Comparison of ENCODE assay signal across 19 mouse cellular contexts in genomic region chr5:24620116-24620515, GRCm38 (mm10). TPM values are rescaled to one million over a fixed set of nuclear protein-coding genes. Genes with fewer than 3 reads are reported as not detected.
A peak's percentile ranks its signal among the peaks of the same experiment; 100 is the strongest.
DNase-seq lines count a peak whose midpoint lies in the region; ATAC-seq and TF ChIP-seq lines count a peak whose summit lies in the region.
"Had no signal": no experiment of that assay in that cellular context is flagged by ENCODE, and none has a peak within 500 bp of the region (broad histone marks: within the 10 kb centered on the region; RNA-seq: fewer than 3 reads in every experiment).

No protein-coding gene starts in this region.

- peaks cover 40% of the 10 kb centered on the region for H3K27me3 ChIP-seq in embryonic facial prominence, embryonic 13.5 days
- H3K27me3 ChIP-seq in embryonic facial prominence, embryonic 10.5 days (replicated peaks; ENCODE audit: low read depth, poor library complexity, severe bottlenecking) = peaks cover 52% of the 10 kb centered on the region
- no peaks in the 10 kb centered on the region for H3K27me3 ChIP-seq in testis, adult 2 months (ENCODE audit: control insufficient read depth, insufficient read depth, low read length)
- 0 out of 2 replicates have a peak, but pooled peaks cover 11% of the 10 kb centered on the region for H3K27me3 ChIP-seq in limb, embryonic 15.5 days
- H3K27me3 ChIP-seq: midbrain, embryonic 15.5 days had no signal

- no peak for TF ChIP-seq CTCF in testis, adult 2 months (IDR thresholded peaks at IDR 0.05; ENCODE audit: control insufficient read depth, insufficient read depth, insufficient replicate concordance, low read depth, low read length)

- DNase-seq in embryonic facial prominence, embryonic 10.5 days (ENCODE audit: low spot score) = no peak
- DNase-seq in kidney, adult 18-20 months = peak; percentile 44
- DNase-seq in kidney, postnatal 4 days = no peak
- DNase-seq in testis, postnatal 10 days (ENCODE audit: low spot score) = no peak
- no peak for DNase-seq in layer of hippocampus, postnatal 10 days (ENCODE audit: low spot score in 2 of 2)
- DNase-seq: adrenal gland, postnatal 10 days; cerebellum, adult 11-12 months; gastrocnemius, postnatal 36 days; heart, postnatal 36 days; liver, postnatal 0 days; thymus, adult 2 months had no signal

- H3K4me3 ChIP-seq in embryonic facial prominence, embryonic 13.5 days = no peak overlapping the region
- H3K4me3 ChIP-seq in embryonic facial prominence, embryonic 10.5 days = no peak overlapping the region
- H3K4me3 ChIP-seq in testis, adult 2 months (ENCODE audit: control insufficient read depth, low read depth, low read length) = no peak overlapping the region
- no peak overlapping the region for H3K4me3 ChIP-seq in limb, embryonic 15.5 days
- H3K4me3 ChIP-seq: embryonic facial prominence, embryonic 12.5 days; forebrain, embryonic 12.5 days; left cerebral cortex, adult 2 months; midbrain, embryonic 15.5 days had no signal

- no peaks in the 10 kb centered on the region for H3K36me3 ChIP-seq in embryonic facial prominence, embryonic 13.5 days
- H3K36me3 ChIP-seq in embryonic facial prominence, embryonic 10.5 days (replicated peaks) = no peaks in the 10 kb centered on the region
- H3K36me3 ChIP-seq in testis, adult 2 months (ENCODE audit: control insufficient read depth, insufficient read depth, low read length) = no peaks in the 10 kb centered on the region
- no peaks in the 10 kb centered on the region for H3K36me3 ChIP-seq in limb, embryonic 15.5 days
- H3K36me3 ChIP-seq: embryonic facial prominence, embryonic 12.5 days; forebrain, embryonic 12.5 days; midbrain, embryonic 15.5 days had no signal

- no peak for TF ChIP-seq POLR2A in testis, adult 2 months (IDR thresholded peaks at IDR 0.05; ENCODE audit: control insufficient read depth, low read depth, low read length)

- peak overlapping the region; percentile 48; the same call in 1 of the 2 replicates for H3K27ac ChIP-seq in embryonic facial prominence, embryonic 13.5 days
- no peak overlapping the region for H3K27ac ChIP-seq in embryonic facial prominence, embryonic 10.5 days (replicated peaks)
- peak overlapping the region; percentile 59; the same call in 1 of the 2 replicates for H3K27ac ChIP-seq in testis, adult 2 months (ENCODE audit: control insufficient read depth, insufficient read depth, low read depth, low read length)
- peak overlapping the region; percentile 77 for H3K27ac ChIP-seq in limb, embryonic 15.5 days
- H3K27ac ChIP-seq: embryonic facial prominence, embryonic 12.5 days; forebrain, embryonic 12.5 days; left cerebral cortex, adult 2 months; midbrain, embryonic 15.5 days had no signal

- ATAC-seq in embryonic facial prominence, embryonic 13.5 days (ENCODE audit: insufficient number of reproducible peaks, insufficient read depth, low FRiP score, low TSS enrichment, low read depth) = no peak
- ATAC-seq in limb, embryonic 15.5 days (ENCODE audit: insufficient number of reproducible peaks, low FRiP score, low TSS enrichment, low read depth) = no peak
- ATAC-seq: liver, postnatal 0 days; midbrain, embryonic 15.5 days had no signal

- 38% methylated on average over 8 of the region's 8 CpGs for WGBS in embryonic facial prominence, embryonic 13.5 days
- 73% methylated on average over 8 of the region's 8 CpGs for WGBS in embryonic facial prominence, embryonic 10.5 days
- WGBS in limb, embryonic 15.5 days = 21% methylated on average over 8 of the region's 8 CpGs

- H3K4me2 ChIP-seq in embryonic facial prominence, embryonic 13.5 days = no peak overlapping the region
- no peak overlapping the region for H3K4me2 ChIP-seq in limb, embryonic 15.5 days
- H3K4me2 ChIP-seq: embryonic facial prominence, embryonic 12.5 days; forebrain, embryonic 12.5 days; heart, embryonic 11.5 days; midbrain, embryonic 15.5 days had no signal

- H3K4me1 ChIP-seq in embryonic facial prominence, embryonic 13.5 days = peaks cover 22% of the 10 kb centered on the region
- peaks cover 21% of the 10 kb centered on the region for H3K4me1 ChIP-seq in embryonic facial prominence, embryonic 10.5 days
- H3K4me1 ChIP-seq in testis, adult 2 months (ENCODE audit: control insufficient read depth, insufficient read depth, low read length) = peaks cover 8% of the 10 kb centered on the region
- peaks cover 32% of the 10 kb centered on the region for H3K4me1 ChIP-seq in limb, embryonic 15.5 days

- no peaks in the 10 kb centered on the region for H3K9me3 ChIP-seq in embryonic facial prominence, embryonic 13.5 days
- no peaks in the 10 kb centered on the region for H3K9me3 ChIP-seq in embryonic facial prominence, embryonic 10.5 days
- H3K9me3 ChIP-seq in limb, embryonic 15.5 days = no peaks in the 10 kb centered on the region
- H3K9me3 ChIP-seq: embryonic facial prominence, embryonic 12.5 days; forebrain, embryonic 12.5 days; midbrain, embryonic 15.5 days had no signal

- H3K9ac ChIP-seq in embryonic facial prominence, embryonic 13.5 days = no peak overlapping the region
- no peak overlapping the region for H3K9ac ChIP-seq in limb, embryonic 15.5 days
- H3K9ac ChIP-seq: embryonic facial prominence, embryonic 12.5 days; forebrain, embryonic 12.5 days; liver, postnatal 0 days; midbrain, embryonic 15.5 days had no signal

RNA-seq across cellular contexts. Expression of gene Smarcd3, which starts 4.1 kb away (rescaled TPM):
- 37.4 and 43.5 TPM in 2 replicates for polyA plus RNA-seq in embryonic facial prominence, embryonic 13.5 days (2015; fragmentation: Nextera tagmentation; extraction: Ambion mirVana)
- polyA plus RNA-seq in embryonic facial prominence, embryonic 10.5 days (2016; fragmentation: Nextera tagmentation; extraction: Ambion mirVana) = 22.2 and 24.8 TPM in 2 replicates
- 5.0 and 16.5 TPM in 2 replicates for polyA plus RNA-seq in testis, adult 2 months (2012; rRNA removed)
- 32.4 and 37.2 TPM in 2 replicates for polyA plus RNA-seq in limb, embryonic 15.5 days (2015; fragmentation: Nextera tagmentation; extraction: Ambion mirVana)
- 100 to 1,000 TPM; 136 to 148 TPM for total RNA-seq in layer of hippocampus, postnatal 10 days (2021)

RNA-seq across cellular contexts. Expression of gene Chpf2, which starts 33.6 kb away (rescaled TPM):
- 24.2 and 26.4 TPM in 2 replicates for polyA plus RNA-seq in embryonic facial prominence, embryonic 13.5 days (2015; fragmentation: Nextera tagmentation; extraction: Ambion mirVana)
- 14.8 and 19.6 TPM in 2 replicates for polyA plus RNA-seq in embryonic facial prominence, embryonic 10.5 days (2016; fragmentation: Nextera tagmentation; extraction: Ambion mirVana)
- polyA plus RNA-seq in testis, adult 2 months (2012; rRNA removed) = 9.1 and 12.4 TPM in 2 replicates
- polyA plus RNA-seq in limb, embryonic 15.5 days (2015; fragmentation: Nextera tagmentation; extraction: Ambion mirVana) = 37.7 and 39.5 TPM in 2 replicates
- 10 to 100 TPM; 54.6 to 64.1 TPM for total RNA-seq in layer of hippocampus, postnatal 10 days (2021)

RNA-seq across cellular contexts. Expression of gene Abcf2, which starts 42.8 kb away (rescaled TPM):
- polyA plus RNA-seq in embryonic facial prominence, embryonic 13.5 days (2015; fragmentation: Nextera tagmentation; extraction: Ambion mirVana) = 112 and 115 TPM in 2 replicates
- 181 and 183 TPM in 2 replicates for polyA plus RNA-seq in embryonic facial prominence, embryonic 10.5 days (2016; fragmentation: Nextera tagmentation; extraction: Ambion mirVana)
- 184 and 194 TPM in 2 replicates for polyA plus RNA-seq in testis, adult 2 months (2012; rRNA removed)
- polyA plus RNA-seq in limb, embryonic 15.5 days (2015; fragmentation: Nextera tagmentation; extraction: Ambion mirVana) = 97.2 and 98.2 TPM in 2 replicates
- total RNA-seq in layer of hippocampus, postnatal 10 days (2021) = 10 to 100 TPM; 53.2 to 57.3 TPM
